Mouse (Mus musculus): ENCODE measurements around the gene Gm9918.

DNA sequence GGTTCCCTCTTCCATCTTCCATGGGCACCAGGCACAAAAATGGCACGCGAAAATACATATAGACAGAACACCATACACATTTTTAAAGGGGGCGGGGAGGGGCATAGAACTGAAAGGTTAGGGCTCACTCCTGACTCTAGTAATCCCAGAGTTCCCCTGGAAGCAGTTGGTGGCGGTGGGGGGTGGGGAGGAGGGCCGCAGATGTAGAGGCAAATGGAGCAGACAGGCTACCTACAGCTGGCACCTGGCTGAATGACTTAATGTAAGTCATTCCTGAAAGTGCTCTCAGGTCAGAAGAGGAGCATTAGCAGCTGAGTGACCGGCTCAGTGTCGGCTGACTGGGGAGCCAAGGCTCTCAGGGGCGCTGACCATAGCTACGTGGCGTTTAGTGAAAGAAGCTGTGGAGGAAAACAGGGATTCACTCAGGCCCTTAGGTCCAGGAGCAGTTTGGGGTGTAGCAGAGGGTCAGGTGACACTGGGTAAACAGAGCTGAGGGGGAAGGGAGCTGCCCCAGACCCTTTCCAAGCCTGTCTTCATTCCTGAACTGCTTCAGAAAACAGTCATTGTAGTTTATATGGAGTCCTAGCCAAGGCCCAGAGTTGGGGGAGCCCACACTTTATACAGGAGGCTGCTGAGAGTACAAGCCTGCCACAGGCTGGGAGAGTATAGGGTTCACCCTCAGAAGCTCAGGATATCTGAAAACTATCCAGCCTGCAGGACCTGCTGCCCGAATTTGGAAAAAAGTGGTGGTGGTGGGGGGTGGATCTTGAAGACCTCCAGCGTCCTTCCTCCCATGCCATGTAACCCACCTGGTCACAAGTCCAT, 27.7 kb upstream of the Gm9918 start:
- TF ChIP-seq CTCF (IDR thresholded peaks at IDR 0.05; ENCODE audit: low read depth, low read length) (no peak), POLR2A (IDR thresholded peaks at IDR 0.05; ENCODE audit: borderline replicate concordance, low read depth, low read length) (no peak)
